Mouse (Mus musculus) embryonic facial prominence, embryonic 14.5 days (tissue): Measurements from ENCODE around the gene Grcc10. TPM values are rescaled to one million over a fixed set of nuclear protein-coding genes. Genes with fewer than 3 reads are reported as not detected.

Experiments used
- ATAC-seq: fragments of 200-750 bp; cut with Nextera tagmentation; 2 replicates; pipeline ENCODE4 v1.8.0; 2017; ENCODE audit warnings: low read depth, moderate number of reproducible peaks, moderate TSS enrichment
- DNase-seq: peaks from one replicate; pipeline ENCODE4 v3.0.0-alpha.2; 2015; ENCODE audit warnings: low spot score
- H3K27ac ChIP-seq: fragments of 300-500 bp; sonication (generic); replicated peaks from 2 replicates; pipeline ENCODE4 v1.5.1; 2014; ENCODE audit warnings: low read depth, mild to moderate bottlenecking, low read length, moderate library complexity
- H3K27me3 ChIP-seq: fragments of 300-500 bp; sonication (generic); replicated peaks from 2 replicates; pipeline ENCODE4 v1.6.1; 2014; ENCODE audit warnings: low read length; ENCODE audit not compliant: control insufficient read depth, insufficient read depth
- H3K36me3 ChIP-seq: fragments of 300-500 bp; sonication (generic); 2 replicates; pipeline ENCODE4 v1.6.1; 2014; ENCODE audit warnings: low read length, mixed read lengths; ENCODE audit not compliant: control insufficient read depth, insufficient read depth
- H3K4me1 ChIP-seq: fragments of 300-500 bp; sonication (generic); 2 replicates; pipeline ENCODE4 v1.6.1; 2014; ENCODE audit warnings: antibody characterized with exemption, low read length; ENCODE audit not compliant: control insufficient read depth, insufficient read depth
- H3K4me2 ChIP-seq: fragments of 300-500 bp; sonication (generic); 2 replicates; pipeline ENCODE4 v1.6.1; 2014; ENCODE audit warnings: low read depth, mild to moderate bottlenecking, low read length, moderate library complexity, mixed read lengths
- H3K4me3 ChIP-seq: fragments of 300-500 bp; sonication (generic); 2 replicates; pipeline ENCODE4 v1.5.1; 2014; ENCODE audit warnings: low read depth, mild to moderate bottlenecking, low read length
- H3K9ac ChIP-seq: fragments of 300-500 bp; sonication (generic); 2 replicates; pipeline ENCODE4 v1.6.1; 2014; ENCODE audit warnings: low read depth, mild to moderate bottlenecking, low read length, moderate library complexity, mixed read lengths
- H3K9me3 ChIP-seq: fragments of 300-500 bp; sonication (generic); 2 replicates; pipeline ENCODE4 v1.6.1; 2016; ENCODE audit warnings: low read length; ENCODE audit not compliant: control insufficient read depth
- WGBS: fragments of 180-500 bp; shearing (Covaris S2); extraction: QIAGEN DNeasy Blood & Tissue Kit; methylation state at CpG from one replicate; pipeline ENCODE4 v1.1.7; 2014; 5-methylcytosine and 5-hydroxymethylcytosine counted together
- polyA plus RNA-seq: library from polyadenylated mRNA; unstranded; fragments of >200 nt; fragmentation: Nextera tagmentation; extraction: Ambion mirVana; gene quantifications from 2 replicates; pipeline ENCODE4 v1.2.1, GENCODE M21; 2014

Gene Grcc10
- polyA plus RNA-seq, 1 experiment from 2014 or later: 392 TPM

DNA sequence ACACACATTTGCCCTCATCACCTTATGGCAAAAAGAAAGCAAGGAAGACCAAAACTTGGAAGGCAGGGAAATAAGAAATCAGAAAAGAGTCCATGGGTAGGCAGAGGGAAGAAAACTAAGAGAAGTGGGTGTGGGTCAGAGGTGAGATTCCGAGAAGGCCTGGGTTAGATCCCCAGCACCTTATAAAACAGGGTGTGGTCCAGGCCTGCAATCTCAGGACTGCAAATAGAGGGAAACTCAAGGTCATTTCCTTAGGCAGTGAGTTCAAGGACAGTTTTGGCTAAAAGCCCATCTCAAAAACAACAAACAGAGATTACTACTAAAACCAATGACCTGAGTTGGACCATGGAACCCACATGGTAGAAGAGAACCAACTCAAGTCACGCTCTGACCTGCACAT, 12.7 kb upstream of the Grcc10 start:
- ATAC-seq (no peak), DNase-seq (no peak)
- no peak overlapping the region for H3K4me2 ChIP-seq
- H3K36me3 ChIP-seq: peaks cover 31% of the 10 kb centered on the region
- no peak overlapping the region for H3K27ac ChIP-seq
- no peak overlapping the region for H3K9ac ChIP-seq
- H3K4me1 ChIP-seq: peaks cover 30% of the 10 kb centered on the region
- H3K9me3 ChIP-seq: no peaks in the 10 kb centered on the region
- no peak overlapping the region for H3K4me3 ChIP-seq
- H3K27me3 ChIP-seq: no peaks in the 10 kb centered on the region
- WGBS: 89% methylated on average over 2 of the region's 2 CpGs

GRCm38 (mm10) chr6:124750405-124750804, 9.2 kb upstream of the Grcc10 start:
- Histone ChIP-seq H3K27me3 (no peaks in the 10 kb centered on the region), H3K36me3 (peaks cover 56% of the 10 kb centered on the region), H3K4me2 (no peak overlapping the region), H3K4me3 (no peak overlapping the region), H3K27ac (no peak overlapping the region), H3K9me3 (no peaks in the 10 kb centered on the region), H3K4me1 (peaks cover 22% of the 10 kb centered on the region), H3K9ac (no peak overlapping the region)
- WGBS: 85% methylated on average over 8 of the region's 8 CpGs
- ATAC-seq: no peak
- DNase-seq: no peak

GRCm38 (mm10) chr6:124746654-124747632, 5.8 kb upstream of the Grcc10 start:
- Histone ChIP-seq H3K27ac (no peak overlapping the region; the same call in 1 of the 2 replicates), H3K27me3 (no peaks in the 10 kb centered on the region), H3K9ac (peak overlapping the region; percentile 80; the same call in 1 of the 2 replicates), H3K4me1 (peaks cover 10% of the 10 kb centered on the region; the same call in 1 of the 2 replicates), H3K36me3 (peaks cover 77% of the 10 kb centered on the region), H3K4me3 (peak overlapping the region; percentile 54), H3K9me3 (no peaks in the 10 kb centered on the region), H3K4me2 (peak overlapping the region; percentile 96)
- peak; percentile 7; the same call in 1 of the 2 replicates for ATAC-seq
- WGBS: 88% methylated on average over 7 of the region's 7 CpGs
- no peak for DNase-seq

DNA sequence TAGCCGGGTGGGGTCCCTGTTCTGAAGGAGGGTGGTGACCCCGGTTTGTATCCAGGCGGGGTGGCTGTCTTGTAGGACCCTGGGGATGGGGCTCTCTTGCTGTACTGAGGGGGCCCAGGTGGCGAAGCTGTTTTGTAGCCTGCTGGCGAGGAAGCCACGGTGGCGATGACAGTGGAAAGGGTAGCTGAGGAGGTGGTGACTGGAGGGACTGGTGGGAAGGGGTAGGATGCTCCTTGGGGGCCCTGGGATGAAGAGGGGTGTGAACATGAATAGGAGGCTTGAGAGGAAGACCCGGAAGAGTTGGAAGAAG, 5.1 kb upstream of the Grcc10 start:
- H3K27me3 ChIP-seq: no peaks in the 10 kb centered on the region
- H3K4me3 ChIP-seq: peak overlapping the region; percentile 54
- H3K9me3 ChIP-seq: no peaks in the 10 kb centered on the region
- 22% methylated on average over 8 of the region's 8 CpGs for WGBS
- DNase-seq (peak; percentile 23), ATAC-seq (peak; percentile 4; the same call in 1 of the 2 replicates)
- peaks cover 75% of the 10 kb centered on the region for H3K36me3 ChIP-seq
- peak overlapping the region; percentile 96 for H3K4me2 ChIP-seq
- peak overlapping the region; percentile 89 for H3K27ac ChIP-seq
- peak overlapping the region; percentile 80 for H3K9ac ChIP-seq
- peaks cover 10% of the 10 kb centered on the region; the same call in 1 of the 2 replicates for H3K4me1 ChIP-seq

GRCm38 (mm10) chr6:124745490-124746295, 4.5 kb upstream of the Grcc10 start:
- Histone ChIP-seq H3K9ac (peak overlapping the region; percentile 80), H3K36me3 (peaks cover 69% of the 10 kb centered on the region), H3K4me2 (peak overlapping the region; percentile 96), H3K4me1 (peaks cover 10% of the 10 kb centered on the region; the same call in 1 of the 2 replicates), H3K27me3 (no peaks in the 10 kb centered on the region), H3K4me3 (peak overlapping the region; percentile 54), H3K27ac (peak overlapping the region; percentile 89), H3K9me3 (no peaks in the 10 kb centered on the region)
- WGBS: 1% methylated on average over 63 of the region's 85 CpGs
- ATAC-seq (peak; percentile 85), DNase-seq (peak; percentile 97)

DNA sequence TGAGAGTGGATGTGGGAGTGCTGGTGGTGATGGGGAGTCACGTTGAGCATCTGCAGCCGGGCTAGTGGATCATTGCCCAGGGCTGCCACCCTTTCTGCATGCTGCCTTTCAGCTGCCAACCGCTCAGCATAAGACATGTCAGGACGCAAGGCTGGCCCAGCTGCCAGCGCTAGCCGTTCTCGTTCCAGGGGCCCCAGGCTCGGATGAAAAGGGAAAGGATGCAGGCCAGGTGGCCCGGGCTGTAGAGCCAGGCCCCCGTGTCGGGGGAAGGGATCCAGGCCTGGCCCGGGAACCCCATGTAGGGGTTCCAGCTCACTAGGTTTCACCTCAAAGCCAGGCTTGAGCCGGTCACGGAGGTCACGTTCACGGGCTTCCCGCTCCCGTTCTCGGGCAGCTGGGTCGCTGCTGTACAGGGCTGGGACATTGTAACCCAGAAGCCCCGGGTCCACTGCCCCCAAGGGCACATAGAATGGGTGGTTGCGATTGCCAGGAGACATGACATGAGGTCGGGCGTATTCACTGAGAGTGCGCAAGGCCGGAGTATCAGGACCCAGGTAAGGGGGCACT, 3.7 kb upstream of the Grcc10 start:
- no peaks in the 10 kb centered on the region for H3K9me3 ChIP-seq
- no peak for ATAC-seq

GRCm38 (mm10) chr6:124743647-124744046, 2.5 kb upstream of the Grcc10 start:
- no peak overlapping the region for H3K4me2 ChIP-seq
- ATAC-seq: no peak

More for the DNA sequence above, 3.7 kb upstream of the Grcc10 start:
- Histone ChIP-seq H3K27ac (peak overlapping the region; percentile 53), H3K4me2 (peak overlapping the region; percentile 96), H3K4me3 (peak overlapping the region; percentile 54), H3K9ac (peak overlapping the region; percentile 20; the same call in 1 of the 2 replicates), H3K4me1 (peaks cover 13% of the 10 kb centered on the region), H3K27me3 (no peaks in the 10 kb centered on the region), H3K36me3 (peaks cover 66% of the 10 kb centered on the region)
- WGBS: 71% methylated on average over 25 of the region's 26 CpGs
- no peak for DNase-seq

DNA sequence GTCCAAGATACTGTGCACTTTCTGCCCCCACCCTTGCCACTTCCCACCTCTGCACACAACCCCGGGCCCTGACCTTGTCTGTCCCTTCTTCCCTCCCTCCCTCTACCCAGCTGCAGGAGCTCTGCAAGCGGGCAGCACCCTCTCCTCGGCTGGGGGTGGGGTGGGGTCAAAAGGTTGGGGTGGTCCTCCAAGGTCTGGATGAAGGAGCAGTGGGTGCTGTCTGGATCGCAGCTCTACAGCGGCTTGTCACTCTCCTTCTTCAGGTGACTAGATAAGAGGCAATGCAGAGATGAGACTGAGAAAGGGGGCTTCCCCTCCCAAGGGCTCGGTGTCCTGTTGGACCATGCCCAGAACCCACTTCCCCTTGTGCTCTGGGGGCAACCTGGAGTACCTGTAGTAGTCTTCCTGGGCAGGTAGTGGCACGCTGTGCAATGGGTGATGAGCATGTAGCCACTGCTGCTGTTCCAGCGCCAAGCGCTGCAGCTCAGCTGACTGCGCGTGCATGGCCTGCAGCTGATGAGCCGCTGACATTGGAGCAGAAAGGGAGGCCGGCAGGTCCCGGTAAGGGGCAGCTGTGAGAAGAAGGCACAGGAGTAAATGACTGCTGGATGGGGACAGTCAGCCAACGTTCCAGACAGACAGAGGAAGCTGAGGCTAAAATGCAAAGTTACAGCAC, 1.8 kb upstream of the Grcc10 start:
- ATAC-seq (no peak), DNase-seq (no peak)
- H3K9me3 ChIP-seq: no peaks in the 10 kb centered on the region
- no peak overlapping the region for H3K4me3 ChIP-seq
- H3K27ac ChIP-seq: no peak overlapping the region
- peaks cover 26% of the 10 kb centered on the region for H3K4me1 ChIP-seq
- WGBS: 86% methylated on average over 15 of the region's 15 CpGs
- H3K36me3 ChIP-seq: peaks cover 47% of the 10 kb centered on the region
- H3K27me3 ChIP-seq: no peaks in the 10 kb centered on the region
- H3K4me2 ChIP-seq: no peak overlapping the region
- H3K9ac ChIP-seq: no peak overlapping the region

More at GRCm38 (mm10) chr6:124743647-124744046, 2.5 kb upstream of the Grcc10 start:
- Histone ChIP-seq H3K4me3 (no peak overlapping the region), H3K36me3 (peaks cover 54% of the 10 kb centered on the region), H3K4me1 (peaks cover 21% of the 10 kb centered on the region), H3K27me3 (no peaks in the 10 kb centered on the region), H3K9me3 (no peaks in the 10 kb centered on the region), H3K27ac (no peak overlapping the region), H3K9ac (no peak overlapping the region)
- no peak for DNase-seq
- WGBS: 82% methylated on average over 8 of the region's 8 CpGs
